Mouse (Mus musculus): Measurements from ENCODE around the gene Smarca4.

The Smarca4 gene

GRCm38 (mm10) chr9:21601722-21602399 lies 14.1 kb upstream of the Smarca4 start:
- peak; percentile 80 for DNase-seq

DNA sequence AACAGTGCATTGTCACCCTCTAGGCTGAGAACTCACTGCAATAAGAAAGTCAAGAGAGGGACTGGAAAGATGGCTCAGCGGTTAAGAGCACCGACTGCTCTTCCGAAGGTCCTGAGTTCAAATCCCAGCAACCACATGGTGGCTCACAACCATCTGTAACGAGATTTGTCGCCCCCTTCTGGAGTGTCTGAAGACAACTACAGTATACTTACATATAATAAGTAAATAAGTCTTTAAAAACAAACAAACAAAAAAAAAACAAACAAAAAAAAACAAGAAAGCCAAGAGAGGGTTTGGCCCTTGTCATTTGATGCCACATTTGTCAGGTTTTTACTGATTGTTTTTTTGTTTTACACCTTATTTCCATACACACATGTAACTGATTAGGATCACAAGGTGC lies 11.8 kb upstream of the Smarca4 start:
- DNase-seq: no peak

GRCm38 (mm10) chr9:21605865-21606264 lies 10.1 kb upstream of the Smarca4 start:
- DNase-seq: no peak

- DNase-seq: no peak
Observed at GRCm38 (mm10) chr9:21606648-21607047, 9.3 kb upstream of the Smarca4 start.

DNA sequence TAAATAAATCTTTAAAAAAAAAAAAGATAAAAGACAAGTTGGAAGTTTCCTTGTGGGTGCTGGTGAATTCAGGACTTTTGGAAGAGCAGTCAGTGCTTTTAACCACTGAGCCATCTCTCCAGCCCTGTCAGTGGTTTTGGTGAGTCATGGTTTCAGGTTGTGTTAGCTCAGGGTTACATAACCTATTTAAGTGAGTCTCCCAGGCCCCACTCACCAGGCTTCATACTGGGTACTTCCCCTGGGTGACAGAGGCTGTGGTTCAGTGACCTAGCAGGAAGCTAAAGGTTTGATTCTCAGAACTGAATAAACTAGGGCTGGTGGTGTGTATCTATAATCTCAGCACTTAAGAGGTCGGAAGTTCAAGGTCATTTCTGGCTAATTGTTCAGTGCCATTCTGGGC lies 6.1 kb upstream of the Smarca4 start:
- DNase-seq: no peak

DNA sequence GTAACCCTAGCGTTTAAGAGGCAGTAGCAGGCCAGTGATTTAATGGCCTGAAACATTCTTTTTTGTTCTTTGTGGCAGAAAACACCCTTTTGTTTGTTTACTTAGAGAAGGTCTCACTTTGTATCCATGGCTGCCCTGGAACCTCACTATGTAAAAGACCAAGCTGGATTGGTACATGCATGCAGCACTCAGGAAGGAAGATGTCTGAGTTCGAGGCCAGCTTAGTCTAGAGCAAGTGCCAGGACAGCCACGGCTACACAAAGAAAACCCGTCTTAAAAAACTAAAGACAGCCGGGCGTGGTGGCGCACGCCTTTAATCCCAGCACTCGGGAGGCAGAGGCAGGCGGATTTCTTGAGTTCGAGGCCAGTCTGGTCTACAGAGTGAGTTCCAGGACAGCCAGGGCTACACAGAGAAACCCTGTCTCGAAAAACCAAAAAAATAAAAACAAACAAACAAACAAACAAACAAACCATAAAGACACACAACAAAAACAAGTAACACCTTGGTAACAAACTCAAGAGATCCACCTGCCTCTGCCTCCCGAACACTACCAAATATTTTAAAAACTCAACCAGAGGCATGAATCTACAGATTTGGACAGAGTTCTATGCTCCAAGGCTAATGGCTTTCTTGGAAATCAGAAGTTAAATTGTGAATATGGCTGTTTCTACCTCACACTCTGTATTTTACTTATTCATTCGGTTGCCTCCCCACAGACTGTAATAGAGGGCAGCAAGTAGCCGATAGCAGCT lies 929 bp upstream of the Smarca4 start:
- DNase-seq: no peak

DNA sequence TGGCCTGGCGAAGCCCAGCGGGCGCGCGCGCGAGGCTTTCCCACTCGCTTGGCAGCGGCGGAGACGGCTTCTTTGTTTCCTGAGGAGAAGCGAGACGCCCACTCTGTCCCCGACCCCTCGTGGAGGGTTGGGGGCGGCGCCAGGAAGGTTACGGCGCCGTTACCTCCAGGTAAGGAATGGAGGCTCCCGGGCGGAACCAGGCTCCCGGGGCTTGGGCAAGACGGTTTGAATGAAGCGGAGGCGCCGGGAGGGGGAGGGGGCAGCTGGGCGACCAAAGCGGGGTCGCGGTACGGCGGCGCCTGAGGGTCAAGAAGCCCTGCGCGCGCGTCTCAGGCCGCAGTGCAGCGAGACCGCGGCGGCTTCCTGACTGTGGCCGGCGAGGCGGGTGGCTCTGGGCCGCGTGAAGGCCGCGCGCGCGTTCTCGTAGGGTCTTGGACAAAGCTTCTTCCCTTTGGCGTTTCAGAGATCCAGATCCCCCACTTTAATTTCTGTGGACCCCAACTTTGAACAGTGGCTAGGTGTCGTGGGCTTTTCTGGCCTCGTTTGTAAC lies 338 bp downstream of the Smarca4 start:
- DNase-seq: peak; percentile 86

DNA sequence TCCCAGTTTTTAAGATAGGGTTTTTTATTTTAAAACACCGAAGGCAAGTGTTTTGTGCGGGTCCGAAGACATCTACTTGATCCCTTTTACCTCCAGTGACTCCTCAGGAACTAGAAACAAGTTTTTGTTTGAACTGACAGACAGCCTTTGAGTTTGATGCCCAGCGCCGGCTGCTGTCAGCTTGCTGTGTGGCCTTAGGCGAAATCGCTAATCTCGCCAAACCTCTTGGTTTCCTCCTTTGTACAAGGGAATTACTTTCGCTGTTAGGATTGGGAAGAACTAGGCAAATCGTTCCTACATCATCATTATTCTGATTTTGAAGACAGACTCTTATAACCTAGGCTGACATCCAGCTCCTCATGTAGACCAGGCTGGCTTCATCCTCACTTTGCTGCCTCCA lies 1.1 kb downstream of the Smarca4 start:
- no peak for DNase-seq

DNA sequence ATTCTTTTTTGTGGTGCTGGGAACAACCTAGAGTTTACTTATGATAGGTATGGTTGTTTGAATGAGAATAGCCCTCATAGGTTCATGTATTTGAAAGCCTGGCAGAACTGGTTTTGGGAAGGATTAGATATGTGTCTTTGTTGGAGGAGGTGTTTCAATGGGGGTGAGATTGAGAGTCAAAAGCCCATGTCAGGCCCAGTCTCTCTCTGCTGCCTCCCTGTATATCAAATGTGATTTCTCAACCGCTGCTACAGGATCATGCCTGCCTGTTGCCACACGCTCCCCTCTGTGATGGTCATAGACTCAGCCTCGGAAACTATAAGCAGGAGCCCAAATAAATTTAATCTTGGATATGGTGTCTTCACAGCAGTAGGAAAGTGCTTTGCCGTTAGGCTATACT lies 4.3 kb downstream of the Smarca4 start:
- no peak for DNase-seq

DNA sequence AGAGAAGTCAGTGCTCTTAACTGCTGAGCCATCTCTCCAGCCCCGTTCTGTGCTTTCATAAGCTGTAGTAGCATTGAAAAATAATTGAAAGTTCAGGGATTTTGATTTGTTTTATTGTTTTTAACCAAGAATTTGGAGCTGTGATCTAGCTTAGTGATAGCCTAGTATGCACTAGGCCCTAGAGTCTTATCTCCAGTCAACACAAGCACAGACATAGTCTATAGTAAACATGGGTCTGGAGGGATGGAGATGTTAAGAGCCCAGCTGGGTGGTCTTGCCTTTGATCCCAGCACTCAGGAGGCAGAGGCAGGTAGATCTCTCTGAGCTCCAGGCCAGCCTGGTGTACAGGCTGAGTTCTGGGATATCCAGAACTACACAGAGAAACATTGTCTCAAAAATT lies 6.7 kb downstream of the Smarca4 start:
- no peak for DNase-seq

- DNase-seq: no peak
Observed at GRCm38 (mm10) chr9:21625342-21626339, 9.7 kb downstream of the Smarca4 start.

GRCm38 (mm10) chr9:21626571-21626970 lies 10.6 kb downstream of the Smarca4 start:
- no peak for DNase-seq

GRCm38 (mm10) chr9:21627145-21627795 lies 11.3 kb downstream of the Smarca4 start:
- DNase-seq: no peak

- peak; percentile 49 for DNase-seq
Observed at GRCm38 (mm10) chr9:21630673-21631072, 14.7 kb downstream of the Smarca4 start.

GRCm38 (mm10) chr9:21633106-21633505 lies 17.1 kb downstream of the Smarca4 start:
- DNase-seq: no peak

- DNase-seq: peak; percentile 45
Observed at GRCm38 (mm10) chr9:21635639-21636038, 19.7 kb downstream of the Smarca4 start.

GRCm38 (mm10) chr9:21639031-21639430 lies 23.1 kb downstream of the Smarca4 start:
- DNase-seq: peak; percentile 49

DNA sequence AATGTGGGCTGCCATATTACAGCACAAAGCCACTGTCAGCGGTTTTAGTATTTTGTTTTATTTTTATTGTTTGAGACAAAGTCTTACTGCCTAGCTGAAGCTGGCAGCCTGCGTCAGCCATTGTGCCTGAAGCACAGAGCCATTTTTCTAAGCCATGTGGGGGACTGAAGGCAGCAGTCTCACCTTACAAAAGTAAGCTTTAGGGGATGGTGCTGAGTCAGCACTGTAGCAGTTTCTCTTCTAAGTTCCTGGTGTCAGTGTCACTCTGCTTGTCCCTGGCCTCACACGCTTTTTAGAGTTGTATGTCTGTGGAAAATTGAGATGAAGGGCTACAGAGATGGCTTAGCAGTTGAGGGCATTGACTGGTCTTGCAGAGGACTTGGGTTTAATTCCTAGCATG lies 30.4 kb downstream of the Smarca4 start:
- no peak for DNase-seq

- no peak for DNase-seq
Observed at GRCm38 (mm10) chr9:21647721-21648120, 31.8 kb downstream of the Smarca4 start.

GRCm38 (mm10) chr9:21652263-21652662 lies 36.3 kb downstream of the Smarca4 start:
- DNase-seq: no peak

GRCm38 (mm10) chr9:21653253-21653652 lies 37.3 kb downstream of the Smarca4 start:
- DNase-seq: no peak

DNA sequence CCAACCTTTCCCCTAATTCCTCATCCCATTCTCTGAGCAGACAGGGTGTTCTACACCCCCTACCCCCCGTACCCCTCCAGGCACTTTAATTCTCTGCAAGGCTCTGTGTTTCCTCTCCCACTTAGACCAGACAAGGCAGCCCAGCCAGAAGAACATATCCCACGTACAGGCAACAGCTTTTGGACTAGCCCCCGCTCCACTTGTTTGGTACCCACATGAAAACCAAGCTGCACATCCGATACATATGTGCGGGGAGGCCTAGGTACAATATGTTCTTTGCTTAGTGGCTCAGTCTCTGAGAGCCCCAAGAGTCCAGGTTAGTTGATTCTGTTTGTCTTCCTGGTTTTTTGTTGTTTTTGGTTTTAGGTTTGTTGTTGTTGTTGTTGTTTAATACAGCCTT lies 46.1 kb downstream of the Smarca4 start:
- no peak for DNase-seq

Data from cerebellum, adult 8-10 months (tissue).